Mouse (Mus musculus) lung, adult 2 months (tissue): ENCODE measurements around the gene Gnb1. TPM values are rescaled to one million over a fixed set of nuclear protein-coding genes. Genes with fewer than 3 reads are reported as not detected.
"Not testable (repeated sequence)": the region's sequence is repeated elsewhere in the genome, so short reads cannot be mapped to it uniquely, and the experiment has no call there.

Experiments
- DNase-seq: peaks from one replicate; pipeline ENCODE4 v3.0.0; 2022
- H3K4me1 ChIP-seq: fragments of 200-500 bp; 2 replicates; pipeline ENCODE4 v1.6.1; 2011; ENCODE audit warnings: low read length; ENCODE audit not compliant: control insufficient read depth, insufficient read depth
- H3K4me3 ChIP-seq: fragments of 200-500 bp; replicated peaks from 2 replicates; pipeline ENCODE3; 2011; ENCODE audit warnings: low read depth, mild to moderate bottlenecking, control low read depth, low read length; ENCODE audit errors: extremely low read depth
- CTCF ChIP-seq: fragments of 200-500 bp; IDR thresholded peaks from 2 replicates; pipeline ENCODE4 v1.5.1; 2011; ENCODE audit warnings: mild to moderate bottlenecking, low read length, control low read depth; ENCODE audit not compliant: insufficient read depth
- POLR2A ChIP-seq: fragments of 200-500 bp; IDR thresholded peaks from 2 replicates; pipeline ENCODE4 v1.6.1; 2011; ENCODE audit warnings: low read depth, mild to moderate bottlenecking, control low read depth, low read length, borderline replicate concordance; ENCODE audit errors: extremely low read depth
- WGBS: fragments of 180-500 bp; shearing (Covaris S2); methylation state at CpG from one replicate; pipeline ENCODE4 v1.1.7; 2018; 5-methylcytosine and 5-hydroxymethylcytosine counted together
- polyA plus RNA-seq: library from polyadenylated mRNA; depleted of rRNA; stranded (reverse); fragments of >200 nt; gene quantifications from 2 replicates; pipeline ENCODE4 v1.2.3, GENCODE M21; 2012

Gene Gnb1
- polyA plus RNA-seq, 1 experiment: 872 TPM

DNA sequence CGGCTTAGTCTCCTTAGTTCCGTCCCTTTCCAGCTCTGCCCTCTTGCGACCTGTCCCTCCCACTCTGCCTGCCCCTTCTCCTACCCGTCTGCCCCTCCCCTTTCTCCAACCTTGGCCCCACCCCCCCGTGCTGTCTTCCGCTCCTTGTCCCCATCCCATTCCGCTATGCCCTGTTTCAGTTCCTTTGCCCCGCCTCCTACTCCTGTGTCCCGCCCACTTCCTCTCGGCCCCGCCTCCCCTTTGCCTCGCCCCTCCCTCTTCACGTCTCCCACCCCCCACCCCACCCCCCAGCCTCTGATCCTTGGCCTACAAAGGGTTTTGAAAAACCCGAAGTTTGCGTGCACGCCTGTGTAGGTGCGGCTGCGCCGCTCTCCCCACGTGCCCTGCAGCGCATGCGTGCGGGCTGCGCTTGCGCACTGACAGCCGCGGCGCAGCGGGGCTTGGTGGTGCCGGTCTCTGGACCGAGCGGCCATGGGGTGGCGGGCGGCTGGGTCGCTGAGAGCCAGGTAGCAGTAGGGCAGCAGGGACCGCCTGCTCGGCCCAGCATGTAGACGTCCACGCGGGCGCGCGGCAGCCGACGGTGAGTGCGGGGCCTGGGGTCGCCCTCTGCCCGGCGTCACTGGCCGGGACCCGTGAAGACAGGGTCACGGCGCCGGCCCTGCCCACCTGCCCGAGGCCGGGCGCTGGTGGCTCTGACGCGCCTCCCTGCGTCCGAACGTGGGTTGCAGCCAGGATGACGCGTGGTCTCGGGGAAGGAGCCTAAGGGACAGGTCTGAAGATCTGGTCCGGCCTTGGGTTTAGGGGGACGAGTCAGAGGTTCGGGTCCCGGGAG, 72.5 kb downstream of the Gnb1 start:
- peaks cover 21% of the 10 kb centered on the region for H3K4me1 ChIP-seq
- TF ChIP-seq CTCF (peak; percentile 29; the same call in 1 of the 2 replicates), POLR2A (peak; percentile 73; the same call in 1 of the 2 replicates)
- under 1% methylated on average over 68 of the region's 69 CpGs for WGBS

DNA sequence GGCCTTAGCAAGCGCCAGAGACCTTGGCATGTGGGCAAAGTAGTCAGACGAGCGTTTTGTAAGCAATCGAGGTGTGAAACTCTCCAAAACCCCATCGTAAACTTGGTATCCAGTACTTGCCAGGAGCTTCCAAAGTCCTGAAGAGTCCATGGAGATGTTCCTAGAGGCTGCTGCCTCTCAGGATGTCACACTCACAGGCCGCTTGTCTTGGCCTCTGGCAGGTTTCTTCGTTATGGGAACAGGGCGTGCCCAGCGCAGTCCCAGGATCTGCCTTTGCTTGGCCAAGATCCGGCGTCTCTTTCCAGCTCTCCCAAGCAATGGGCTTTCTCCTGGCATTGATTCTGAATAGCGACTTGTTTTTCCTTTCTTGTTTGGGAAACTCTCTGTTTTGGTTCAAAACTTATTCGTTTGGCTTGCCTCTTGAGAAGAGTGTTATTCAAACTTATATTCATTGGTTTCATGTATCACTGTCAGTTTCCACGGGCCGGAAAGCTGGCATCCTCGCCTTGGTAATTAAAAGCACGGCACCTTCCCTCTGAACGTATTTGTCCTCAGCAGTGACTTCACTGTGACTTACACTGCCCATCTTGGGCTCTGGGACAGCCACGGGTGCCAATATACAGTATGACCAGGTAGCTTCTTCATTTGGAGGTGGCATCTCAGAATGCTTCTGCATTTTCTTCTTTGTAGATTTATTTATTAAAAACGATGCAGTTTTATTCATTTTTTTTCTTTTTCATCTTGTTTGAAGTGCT, 73.3 kb downstream of the Gnb1 start:
- Histone ChIP-seq H3K4me3 (peak overlapping the region; percentile 79), H3K4me1 (peaks cover 21% of the 10 kb centered on the region)
- TF ChIP-seq CTCF (no peak), POLR2A (peak; percentile 52; the same call in 1 of the 2 replicates)
- DNase-seq: peak; percentile 50
- 5% methylated on average over 20 of the region's 20 CpGs for WGBS

More for the DNA sequence above, 72.5 kb downstream of the Gnb1 start:
- peak overlapping the region; percentile 79 for H3K4me3 ChIP-seq
- DNase-seq: peak; percentile 99

GRCm38 (mm10) chr4:155566555-155566954, 75.4 kb downstream of the Gnb1 start:
- TF ChIP-seq CTCF: no peak
- TF ChIP-seq POLR2A: no peak
- DNase-seq: no peak
- Histone ChIP-seq H3K4me3 (no peak overlapping the region), H3K4me1 (peaks cover 25% of the 10 kb centered on the region)
- WGBS: 41% methylated on average over 8 of the region's 8 CpGs

- DNase-seq: no peak
- TF ChIP-seq POLR2A (no peak), CTCF (0 out of 2 replicates have a peak, but pooled peaks have one; percentile 29)
- 20% methylated on average over 2 of the region's 2 CpGs for WGBS
Measured at GRCm38 (mm10) chr4:155568170-155568569, 77.0 kb downstream of the Gnb1 start.

GRCm38 (mm10) chr4:155568632-155569370, 77.6 kb downstream of the Gnb1 start:
- no peak for DNase-seq
- Histone ChIP-seq H3K4me3 (no peak overlapping the region), H3K4me1 (peaks cover 13% of the 10 kb centered on the region)
- WGBS: 87% methylated on average over 7 of the region's 7 CpGs
- TF ChIP-seq CTCF (no peak), POLR2A (no peak)

More at GRCm38 (mm10) chr4:155568170-155568569, 77.0 kb downstream of the Gnb1 start:
- no peak overlapping the region for H3K4me3 ChIP-seq
- H3K4me1 ChIP-seq: peaks cover 13% of the 10 kb centered on the region

DNA sequence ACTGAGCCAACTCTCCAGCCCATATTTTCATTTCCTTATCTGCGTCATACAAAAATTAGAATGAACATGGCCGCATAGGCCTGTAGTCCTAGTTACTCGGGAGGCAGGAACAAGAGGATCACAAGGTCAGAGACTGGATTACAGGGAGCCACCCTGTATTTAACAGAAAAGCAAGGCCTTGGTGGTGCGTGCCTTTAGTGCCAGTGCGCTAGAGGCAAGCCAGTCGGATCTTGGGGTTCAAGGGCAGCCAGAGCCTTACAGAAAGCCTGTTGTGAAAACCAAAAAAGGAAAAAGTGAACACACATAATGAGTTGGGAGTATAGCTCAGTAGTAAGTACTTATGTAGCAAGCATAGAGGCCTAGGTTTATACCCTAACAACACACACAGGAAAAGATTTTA, 78.7 kb downstream of the Gnb1 start:
- no peak overlapping the region for H3K4me3 ChIP-seq
- no peak for DNase-seq
- 84% methylated on average over 6 of the region's 6 CpGs for WGBS
- TF ChIP-seq POLR2A: no peak
- no peak for TF ChIP-seq CTCF
- H3K4me1 ChIP-seq: peaks cover 13% of the 10 kb centered on the region

DNA sequence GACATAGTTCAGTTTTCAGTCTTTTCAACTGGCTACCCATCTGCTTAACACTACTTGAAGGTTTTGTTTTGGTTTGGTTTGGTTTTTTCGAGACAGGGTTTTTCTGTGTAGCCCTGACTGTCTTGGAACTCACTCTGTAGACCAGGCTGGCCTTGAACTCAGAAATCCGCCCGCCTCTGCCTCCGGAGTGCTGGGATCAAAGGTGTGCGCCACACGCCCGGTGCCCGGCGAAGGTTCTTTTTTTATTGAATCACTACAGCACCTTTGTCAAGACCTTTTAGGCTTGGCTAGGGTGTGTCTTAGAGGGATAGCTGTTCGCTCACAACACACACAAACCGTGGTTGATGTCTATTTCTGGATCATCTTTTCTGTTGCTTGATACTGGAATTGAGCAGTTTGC, 79.2 kb downstream of the Gnb1 start:
- not testable (repeated sequence) for H3K4me3 ChIP-seq, DNase-seq, H3K4me1 ChIP-seq
- 89% methylated on average over 11 of the region's 11 CpGs for WGBS

DNA sequence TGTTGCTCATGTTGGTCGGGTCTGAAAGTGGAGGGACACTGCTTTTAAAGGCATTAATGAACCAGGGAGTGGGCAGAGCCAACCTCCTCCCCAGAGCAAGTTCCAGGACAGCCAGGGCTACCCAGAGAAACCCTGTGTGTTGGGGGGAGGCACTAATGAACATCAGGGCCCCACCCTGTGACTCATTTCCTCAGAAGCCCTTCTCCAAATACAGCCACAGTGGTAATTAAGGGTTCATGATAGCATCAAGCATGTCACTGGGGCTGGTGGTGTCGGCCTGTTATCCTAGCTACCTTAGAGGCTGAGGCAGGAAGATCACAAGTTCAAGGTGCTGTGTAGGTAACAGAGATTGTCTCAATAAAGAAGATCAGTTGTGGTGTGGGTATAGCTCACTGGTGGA, 80.3 kb downstream of the Gnb1 start:
- WGBS: 31% methylated on average over 2 of the region's 2 CpGs
- H3K4me3 ChIP-seq: no peak overlapping the region
- H3K4me1 ChIP-seq: peaks cover 5% of the 10 kb centered on the region
- TF ChIP-seq POLR2A: no peak
- DNase-seq: no peak

DNA sequence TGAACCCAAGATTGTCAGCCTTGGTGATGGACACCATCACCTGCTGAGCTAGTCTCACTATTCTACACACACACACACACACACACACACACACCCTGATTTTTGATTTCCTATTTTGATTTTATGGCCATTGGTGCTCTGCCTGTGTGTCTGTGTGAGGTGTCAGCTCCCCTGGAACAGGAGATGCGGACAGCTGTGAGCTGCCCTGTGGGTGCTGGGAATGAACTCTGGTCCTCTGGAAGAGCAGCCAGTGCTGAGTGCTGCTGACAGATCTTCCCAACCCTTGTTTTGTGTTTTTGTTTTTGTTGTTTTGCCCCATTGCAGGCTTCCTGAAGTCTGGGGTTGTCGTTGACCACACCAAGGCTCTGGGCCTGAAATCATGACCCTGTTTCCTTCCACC, 82.0 kb downstream of the Gnb1 start:
- no peak for DNase-seq
- Histone ChIP-seq H3K4me3 (no peak overlapping the region), H3K4me1 (peaks cover 4% of the 10 kb centered on the region; the same call in 1 of the 2 replicates)
- no peak for TF ChIP-seq POLR2A
- TF ChIP-seq CTCF: no peak
- 71% methylated on average over 2 of the region's 2 CpGs for WGBS
